Mouse (Mus musculus): ENCODE data around the gene Agpat2. TPM values are rescaled to one million over a fixed set of nuclear protein-coding genes. Genes with fewer than 3 reads are reported as not detected.

Gene Agpat2
- polyA plus RNA-seq, 1 experiment from 2014 or later = 19.9 TPM

DNA sequence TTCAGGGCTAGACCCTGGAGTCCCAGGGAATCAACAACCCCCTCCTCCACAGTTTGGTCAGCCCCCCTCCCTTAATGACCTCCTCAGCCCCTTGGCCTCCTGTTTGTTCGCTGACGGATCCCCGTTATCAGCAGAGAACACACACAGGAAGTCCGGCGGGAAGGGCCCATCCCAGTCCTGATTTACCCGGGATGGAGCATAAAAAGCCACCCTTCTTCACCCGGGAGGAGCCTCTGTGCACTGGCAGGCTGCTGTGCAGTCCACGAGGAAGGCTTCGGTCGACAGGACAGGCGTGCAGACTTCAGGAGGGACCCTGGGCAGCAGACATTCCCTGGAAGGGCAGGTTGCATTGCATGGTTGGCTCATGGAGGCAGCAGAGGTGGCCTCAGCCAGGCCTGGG lies 20.6 kb downstream of the Agpat2 start:
- peak; percentile 54 for ATAC-seq (replicated peaks; ENCODE audit: insufficient number of reproducible peaks, insufficient read depth, low FRiP score, low read depth)
- Histone ChIP-seq H3K27me3 (no peaks in the 10 kb centered on the region), H3K27ac (peak overlapping the region; percentile 83), H3K4me2 (peak overlapping the region; percentile 42), H3K9ac (peak overlapping the region; percentile 58), H3K36me3 (no peaks in the 10 kb centered on the region), H3K4me1 (replicated peaks) (peaks cover 31% of the 10 kb centered on the region), H3K4me3 (peak overlapping the region; percentile 74), H3K9me3 (replicated peaks) (no peaks in the 10 kb centered on the region)
- WGBS = 31% methylated on average over 11 of the region's 11 CpGs

DNA sequence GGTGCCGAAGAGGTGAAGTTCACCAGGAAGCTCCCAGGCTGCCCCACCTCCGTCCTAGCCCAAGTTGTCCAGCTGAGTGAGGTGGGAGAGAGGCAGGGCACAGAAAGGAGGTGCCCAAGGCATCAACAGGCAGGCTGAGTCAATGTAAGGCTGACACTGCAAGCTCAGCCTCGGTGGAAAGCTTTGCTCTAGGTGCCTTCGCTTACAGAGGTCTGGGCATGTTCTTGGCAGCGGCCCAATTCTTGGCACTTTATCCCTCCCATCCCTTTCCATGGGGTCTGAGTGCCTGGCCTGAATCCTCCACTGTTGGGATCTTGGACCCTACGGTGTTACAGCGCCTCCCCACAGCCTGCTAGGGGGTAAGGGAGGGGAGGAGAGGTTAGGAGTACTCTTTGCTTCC lies 21.5 kb downstream of the Agpat2 start:
- peaks cover 26% of the 10 kb centered on the region for H3K4me1 ChIP-seq (replicated peaks)

DNA sequence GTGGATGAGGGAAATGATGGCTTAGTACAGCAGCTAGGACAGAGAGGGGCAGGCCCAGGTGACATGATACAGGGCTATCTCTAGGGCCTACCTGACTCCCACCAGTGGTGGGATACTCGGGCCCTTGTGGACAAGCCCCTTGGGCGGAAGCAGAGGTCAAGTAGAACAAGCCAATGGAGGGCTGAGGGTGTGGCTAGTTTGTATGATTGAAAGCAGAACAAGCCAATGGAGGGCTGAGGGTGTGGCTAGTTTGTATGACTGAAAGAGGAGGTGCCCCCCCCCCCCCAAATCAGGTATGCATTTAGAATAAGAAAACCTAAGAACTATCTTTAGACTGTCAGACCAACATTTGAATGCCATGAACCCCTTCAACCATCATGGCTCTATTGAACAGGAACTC lies 22.0 kb downstream of the Agpat2 start:
- Histone ChIP-seq H3K4me3 (no peak overlapping the region), H3K27me3 (no peaks in the 10 kb centered on the region), H3K4me2 (no peak overlapping the region), H3K36me3 (no peaks in the 10 kb centered on the region), H3K4me1 (replicated peaks) (peaks cover 26% of the 10 kb centered on the region), H3K9ac (no peak overlapping the region), H3K9me3 (replicated peaks) (no peaks in the 10 kb centered on the region), H3K27ac (no peak overlapping the region)
- 59% methylated on average over 2 of the region's 2 CpGs for WGBS
- ATAC-seq (replicated peaks; ENCODE audit: insufficient number of reproducible peaks, insufficient read depth, low FRiP score, low read depth) = no peak

More for the DNA sequence above, 21.5 kb downstream of the Agpat2 start:
- H3K4me2 ChIP-seq = peak overlapping the region; percentile 42
- no peaks in the 10 kb centered on the region for H3K36me3 ChIP-seq
- 62% methylated on average over 7 of the region's 7 CpGs for WGBS
- H3K9ac ChIP-seq = no peak overlapping the region
- no peak overlapping the region for H3K4me3 ChIP-seq
- no peak for ATAC-seq (replicated peaks; ENCODE audit: insufficient number of reproducible peaks, insufficient read depth, low FRiP score, low read depth)
- H3K27me3 ChIP-seq = no peaks in the 10 kb centered on the region
- no peaks in the 10 kb centered on the region for H3K9me3 ChIP-seq (replicated peaks)
- H3K27ac ChIP-seq = peak overlapping the region; percentile 83

DNA sequence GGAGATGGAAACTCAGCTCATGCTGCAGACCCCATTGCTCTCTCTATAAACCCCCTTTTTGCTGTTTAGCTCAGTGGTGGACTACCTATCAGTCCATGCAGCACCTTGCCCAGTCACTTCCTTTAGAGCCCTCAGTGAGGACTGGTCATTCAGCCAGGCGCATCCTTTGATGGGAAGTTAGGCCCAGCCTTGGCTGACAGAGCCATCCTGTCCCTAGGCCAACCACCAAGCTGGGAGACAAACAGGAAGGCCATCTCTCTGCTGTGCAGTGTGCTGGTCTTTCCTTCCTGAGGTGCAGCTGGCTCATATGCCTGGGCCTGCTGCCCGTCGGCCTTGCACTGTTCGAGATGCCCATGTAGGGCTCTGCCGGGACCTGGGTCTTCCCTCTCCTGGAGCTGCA lies 23.5 kb downstream of the Agpat2 start:
- H3K36me3 ChIP-seq = no peaks in the 10 kb centered on the region
- H3K4me1 ChIP-seq (replicated peaks) = peaks cover 27% of the 10 kb centered on the region
- no peaks in the 10 kb centered on the region for H3K27me3 ChIP-seq
- ATAC-seq (replicated peaks; ENCODE audit: insufficient number of reproducible peaks, insufficient read depth, low FRiP score, low read depth) = no peak
- H3K9me3 ChIP-seq (replicated peaks) = no peaks in the 10 kb centered on the region
- H3K27ac ChIP-seq = peak overlapping the region; percentile 54
- no peak overlapping the region for H3K4me3 ChIP-seq
- 74% methylated on average over 5 of the region's 5 CpGs for WGBS
- H3K4me2 ChIP-seq = no peak overlapping the region
- no peak overlapping the region for H3K9ac ChIP-seq

DNA sequence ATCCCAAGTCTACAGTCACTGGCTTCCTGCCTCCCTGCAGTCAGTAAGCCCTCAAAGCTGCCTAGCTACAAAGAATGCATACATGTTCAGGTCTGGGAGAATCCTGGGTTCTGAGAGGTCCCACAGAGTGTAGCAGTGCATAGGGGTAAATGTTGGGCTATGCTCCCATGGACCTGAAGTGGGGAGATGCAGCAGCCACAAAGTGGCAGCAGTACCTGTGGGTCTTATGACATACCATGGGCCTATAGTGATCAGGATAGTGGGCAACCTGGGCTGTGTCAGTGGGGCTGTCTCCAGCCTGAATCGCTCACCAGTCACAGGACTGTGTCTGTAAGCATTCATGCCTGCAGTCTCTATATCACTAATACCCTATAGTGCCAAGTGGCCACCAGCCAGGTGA lies 24.5 kb downstream of the Agpat2 start, which contains the start of gene Egfl7:
Gene Egfl7 (plus strand): TSS at position 301 of the 400 bp plus-strand sequence.
- Histone ChIP-seq H3K4me2 (no peak within 1 kb of the TSS; the same call in 1 of the 2 replicates), H3K9me3 (replicated peaks) (no peaks in the 10 kb centered on the region), H3K9ac (no peak within 1 kb of the TSS), H3K36me3 (no peaks in the 10 kb centered on the region), H3K27ac (peak within 1 kb of the TSS; percentile 55), H3K27me3 (no peaks in the 10 kb centered on the region), H3K4me1 (replicated peaks) (peaks cover 36% of the 10 kb centered on the region), H3K4me3 (no peak within 1 kb of the TSS)
- no peak for ATAC-seq (replicated peaks; ENCODE audit: insufficient number of reproducible peaks, insufficient read depth, low FRiP score, low read depth)
- 71% methylated on average over 1 of the region's 1 CpGs for WGBS

DNA sequence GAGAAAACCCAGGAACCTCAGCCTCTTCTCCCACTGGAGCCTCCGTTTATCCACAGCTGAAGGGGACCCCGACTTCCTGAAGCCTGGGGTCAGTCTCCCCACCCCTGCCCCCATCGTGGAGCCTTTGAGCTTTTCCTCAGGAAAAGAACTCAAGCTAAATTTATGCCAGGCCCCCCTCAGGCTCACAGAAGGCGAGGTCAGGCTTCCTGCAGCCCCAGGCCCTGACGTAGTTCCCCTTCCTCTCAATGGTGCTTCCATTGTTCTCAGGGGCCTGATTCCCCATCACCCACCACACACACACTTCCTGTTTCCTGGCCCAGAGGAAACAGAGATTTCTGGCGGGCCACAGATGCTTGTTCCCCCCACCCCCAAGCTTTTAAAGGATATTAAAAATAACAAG lies 25.8 kb downstream of the Agpat2 start:
- H3K9me3 ChIP-seq (replicated peaks) = no peaks in the 10 kb centered on the region
- H3K36me3 ChIP-seq = no peaks in the 10 kb centered on the region
- no peaks in the 10 kb centered on the region for H3K27me3 ChIP-seq
- no peak overlapping the region for H3K4me3 ChIP-seq
- peak; percentile 48 for ATAC-seq (replicated peaks; ENCODE audit: insufficient number of reproducible peaks, insufficient read depth, low FRiP score, low read depth)
- H3K4me2 ChIP-seq = peak overlapping the region; percentile 36; the same call in 1 of the 2 replicates
- WGBS = 50% methylated on average over 6 of the region's 6 CpGs
- peak overlapping the region; percentile 78 for H3K27ac ChIP-seq
- peaks cover 48% of the 10 kb centered on the region for H3K4me1 ChIP-seq (replicated peaks)
- 0 out of 2 replicates have a peak overlapping the region, but pooled peaks have one; percentile 8 for H3K9ac ChIP-seq

DNA sequence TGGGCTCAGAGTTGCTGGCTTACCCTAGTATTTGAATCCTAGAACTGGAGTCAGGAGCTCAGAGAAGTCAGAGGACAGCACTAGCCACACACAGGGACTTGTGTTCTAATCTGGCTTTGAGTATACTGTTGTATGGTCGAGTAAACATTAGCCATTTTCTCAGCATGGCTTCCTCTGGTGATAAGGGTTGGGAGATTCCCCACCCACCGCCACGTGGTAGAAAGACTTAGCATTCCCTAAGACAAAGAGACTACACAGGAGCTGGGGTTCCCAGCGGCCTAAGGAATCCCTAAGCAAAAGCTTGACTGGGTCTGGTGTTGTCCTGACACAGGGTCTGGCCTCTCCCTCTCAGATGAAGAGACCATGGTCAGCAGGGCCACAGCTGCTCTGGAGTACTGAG lies 27.8 kb downstream of the Agpat2 start:
- H3K4me1 ChIP-seq (replicated peaks) = peaks cover 59% of the 10 kb centered on the region
- no peaks in the 10 kb centered on the region for H3K9me3 ChIP-seq (replicated peaks)
- H3K4me3 ChIP-seq = no peak overlapping the region
- H3K36me3 ChIP-seq = no peaks in the 10 kb centered on the region
- no peaks in the 10 kb centered on the region for H3K27me3 ChIP-seq
- 52% methylated on average over 4 of the region's 4 CpGs for WGBS
- H3K4me2 ChIP-seq = no peak overlapping the region
- H3K9ac ChIP-seq = no peak overlapping the region
- peak overlapping the region; percentile 78 for H3K27ac ChIP-seq
- no peak for ATAC-seq (replicated peaks; ENCODE audit: insufficient number of reproducible peaks, insufficient read depth, low FRiP score, low read depth)

DNA sequence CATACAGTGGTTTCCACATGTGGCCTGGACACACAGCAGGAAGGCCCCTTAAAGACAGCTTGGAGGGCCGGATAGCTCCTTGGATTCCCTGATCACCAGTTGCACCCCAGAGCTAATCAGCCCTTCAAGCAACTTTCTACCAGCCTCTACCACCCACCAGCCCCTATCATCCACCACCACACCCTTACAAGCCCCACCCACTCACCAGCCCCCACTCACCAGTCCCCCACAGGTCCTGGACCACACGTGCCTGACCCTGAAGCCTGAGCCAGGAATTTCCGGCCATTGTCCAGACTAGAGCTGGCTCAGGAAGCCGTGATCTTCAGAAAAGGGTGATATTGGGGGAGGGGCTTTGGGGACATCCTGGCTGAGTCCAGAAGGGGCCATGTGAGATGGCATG lies 28.4 kb downstream of the Agpat2 start:
- H3K9me3 ChIP-seq (replicated peaks) = no peaks in the 10 kb centered on the region
- ATAC-seq (replicated peaks; ENCODE audit: insufficient number of reproducible peaks, insufficient read depth, low FRiP score, low read depth) = peak; percentile 15; the same call in 1 of the 2 replicates
- H3K9ac ChIP-seq = no peak overlapping the region
- H3K27me3 ChIP-seq = no peaks in the 10 kb centered on the region
- H3K4me3 ChIP-seq = no peak overlapping the region
- WGBS = 42% methylated on average over 4 of the region's 4 CpGs
- H3K4me2 ChIP-seq = 0 out of 2 replicates have a peak overlapping the region, but pooled peaks have one; percentile 11
- peaks cover 62% of the 10 kb centered on the region for H3K4me1 ChIP-seq (replicated peaks)
- H3K36me3 ChIP-seq = no peaks in the 10 kb centered on the region
- peak overlapping the region; percentile 78 for H3K27ac ChIP-seq

DNA sequence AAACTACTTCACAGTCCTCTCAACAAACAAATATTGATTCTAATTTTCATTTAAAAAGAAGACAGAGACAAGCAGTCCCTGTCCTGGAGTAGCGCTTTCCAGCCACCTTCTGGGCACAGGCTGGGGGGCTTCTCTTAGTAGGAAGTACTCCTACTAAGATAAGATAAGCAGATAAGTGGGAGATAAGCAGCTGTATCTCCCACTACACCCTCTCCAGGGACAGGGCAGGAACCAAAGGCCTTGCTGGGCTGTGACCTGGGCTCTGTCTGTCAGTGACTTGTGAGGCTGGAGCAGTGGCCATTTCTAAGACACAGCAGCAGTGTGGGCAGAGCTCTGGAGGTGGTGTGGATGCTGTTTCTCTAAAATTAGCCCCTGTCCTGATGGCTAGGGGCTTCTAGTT lies 28.8 kb downstream of the Agpat2 start:
- Histone ChIP-seq H3K27ac (peak overlapping the region; percentile 78), H3K4me2 (0 out of 2 replicates have a peak overlapping the region, but pooled peaks have one; percentile 11), H3K4me3 (no peak overlapping the region), H3K27me3 (no peaks in the 10 kb centered on the region), H3K4me1 (replicated peaks) (peaks cover 67% of the 10 kb centered on the region), H3K9me3 (replicated peaks) (no peaks in the 10 kb centered on the region), H3K36me3 (no peaks in the 10 kb centered on the region), H3K9ac (no peak overlapping the region)
- no peak for ATAC-seq (replicated peaks; ENCODE audit: insufficient number of reproducible peaks, insufficient read depth, low FRiP score, low read depth)
- WGBS = 78% methylated on average over 1 of the region's 1 CpGs

DNA sequence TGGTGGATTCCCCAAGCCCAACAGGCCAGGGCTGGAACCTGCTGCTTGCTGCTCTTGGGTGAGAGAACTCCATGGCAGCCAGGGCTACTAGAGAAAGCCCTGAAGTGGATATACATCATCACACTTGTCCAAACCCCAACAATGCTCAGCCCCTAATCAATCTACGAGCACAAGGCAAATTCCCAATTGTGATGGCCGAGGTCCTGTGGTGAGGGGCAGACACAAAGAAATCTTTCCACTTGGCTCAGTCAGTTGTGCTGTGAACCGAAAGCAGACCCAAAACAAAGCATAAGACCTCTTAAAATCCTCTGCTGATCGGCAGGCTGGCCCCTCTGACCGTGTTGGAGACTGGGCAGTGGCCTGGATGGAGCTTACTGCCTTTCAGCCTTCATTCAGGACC lies 29.4 kb downstream of the Agpat2 start:
- H3K9ac ChIP-seq = no peak overlapping the region
- H3K4me2 ChIP-seq = no peak overlapping the region
- H3K4me1 ChIP-seq (replicated peaks) = peaks cover 66% of the 10 kb centered on the region
- no peak for ATAC-seq (replicated peaks; ENCODE audit: insufficient number of reproducible peaks, insufficient read depth, low FRiP score, low read depth)
- no peak overlapping the region for H3K4me3 ChIP-seq
- no peaks in the 10 kb centered on the region for H3K9me3 ChIP-seq (replicated peaks)
- H3K27me3 ChIP-seq = no peaks in the 10 kb centered on the region
- peak overlapping the region; percentile 86 for H3K27ac ChIP-seq
- WGBS = 51% methylated on average over 5 of the region's 5 CpGs
- no peaks in the 10 kb centered on the region for H3K36me3 ChIP-seq

DNA sequence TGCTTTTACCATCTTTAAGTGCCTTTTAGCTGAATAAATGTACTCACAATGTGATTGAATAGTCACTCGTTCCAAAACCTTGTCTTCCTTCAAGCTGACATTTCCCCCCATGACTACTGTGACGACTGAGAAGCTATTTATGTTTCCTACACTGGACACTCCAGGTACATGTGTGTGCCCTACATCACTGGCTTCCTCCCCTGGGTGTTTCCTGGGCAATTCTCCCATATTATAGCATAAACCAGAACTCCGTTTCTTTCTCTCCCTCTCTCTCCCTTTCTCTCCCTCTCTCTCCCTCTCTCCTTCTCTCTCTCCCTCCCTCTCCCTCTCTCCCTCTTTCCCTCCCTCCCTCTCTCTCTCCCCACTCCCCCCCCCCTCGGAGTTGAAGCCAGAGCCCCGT lies 30.4 kb downstream of the Agpat2 start:
- peak overlapping the region; percentile 47 for H3K4me2 ChIP-seq
- no peak overlapping the region for H3K9ac ChIP-seq
- no peak for ATAC-seq (replicated peaks; ENCODE audit: insufficient number of reproducible peaks, insufficient read depth, low FRiP score, low read depth)
- no peaks in the 10 kb centered on the region for H3K9me3 ChIP-seq (replicated peaks)
- no peaks in the 10 kb centered on the region for H3K27me3 ChIP-seq
- peak overlapping the region; percentile 86 for H3K27ac ChIP-seq
- H3K4me1 ChIP-seq (replicated peaks) = peaks cover 66% of the 10 kb centered on the region
- no peak overlapping the region for H3K4me3 ChIP-seq
- no peaks in the 10 kb centered on the region for H3K36me3 ChIP-seq
- 8% methylated on average over 5 of the region's 5 CpGs for WGBS

DNA sequence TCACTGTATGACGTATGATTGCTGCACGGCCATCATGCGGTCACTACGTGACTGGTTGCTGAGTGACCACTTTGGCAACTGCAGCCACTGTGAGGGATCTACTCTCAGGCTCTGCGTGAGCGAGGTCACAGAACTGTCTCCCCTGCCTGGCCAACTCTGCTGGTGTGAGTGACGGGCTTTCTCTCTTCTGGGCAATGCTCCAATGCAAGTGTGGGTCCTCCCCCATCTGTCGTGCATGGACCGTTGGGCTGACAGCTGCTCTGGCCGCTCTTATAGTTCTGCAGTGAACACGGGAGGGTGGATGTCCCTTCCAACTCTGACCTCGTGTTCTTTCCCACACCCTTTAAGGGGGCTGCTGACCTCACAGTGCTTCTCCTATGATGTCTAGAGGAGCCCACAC lies 30.8 kb downstream of the Agpat2 start:
- Histone ChIP-seq H3K27ac (peak overlapping the region; percentile 86), H3K4me3 (no peak overlapping the region), H3K9ac (no peak overlapping the region), H3K9me3 (replicated peaks) (no peaks in the 10 kb centered on the region), H3K36me3 (no peaks in the 10 kb centered on the region), H3K4me1 (replicated peaks) (peaks cover 66% of the 10 kb centered on the region), H3K4me2 (peak overlapping the region; percentile 47), H3K27me3 (no peaks in the 10 kb centered on the region)
- ATAC-seq (replicated peaks; ENCODE audit: insufficient number of reproducible peaks, insufficient read depth, low FRiP score, low read depth) = peak; percentile 55
- 20% methylated on average over 12 of the region's 12 CpGs for WGBS

Measured in heart, embryonic 15.5 days (tissue).